Mouse (Mus musculus): ENCODE results near the gene Fto. TPM values are rescaled to one million over a fixed set of nuclear protein-coding genes. Genes with fewer than 3 reads are reported as not detected.

The Fto gene
- polyA plus RNA-seq, 1 experiment from 2014 or later, result 106 TPM

GRCm38 (mm10) chr8:91347595-91347994 lies 34.3 kb downstream of the Fto start:
- Histone ChIP-seq H3K4me3 (no peak overlapping the region), H3K36me3 (no peaks in the 10 kb centered on the region), H3K9me3 (no peaks in the 10 kb centered on the region), H3K4me1 (0 out of 2 replicates have a peak, but pooled peaks cover 4% of the 10 kb centered on the region), H3K27me3 (no peaks in the 10 kb centered on the region), H3K9ac (no peak overlapping the region), H3K4me2 (replicated peaks) (no peak overlapping the region), H3K27ac (no peak overlapping the region)
- 70% methylated on average over 6 of the region's 6 CpGs for WGBS
- ATAC-seq (ENCODE audit: insufficient number of reproducible peaks, insufficient read depth, low FRiP score, low TSS enrichment), result no peak

- H3K9ac ChIP-seq, result no peak overlapping the region
- no peak for ATAC-seq (ENCODE audit: insufficient number of reproducible peaks, insufficient read depth, low FRiP score, low TSS enrichment)
- 92% methylated on average over 7 of the region's 7 CpGs for WGBS
- no peak overlapping the region for H3K4me3 ChIP-seq
- H3K9me3 ChIP-seq, result no peaks in the 10 kb centered on the region
- H3K4me1 ChIP-seq, result peaks cover 11% of the 10 kb centered on the region; the same call in 1 of the 2 replicates
- no peak overlapping the region for H3K27ac ChIP-seq
- H3K27me3 ChIP-seq, result no peaks in the 10 kb centered on the region
- no peaks in the 10 kb centered on the region for H3K36me3 ChIP-seq
- H3K4me2 ChIP-seq (replicated peaks), result no peak overlapping the region
Observed at GRCm38 (mm10) chr8:91349816-91350215, 36.5 kb downstream of the Fto start.

DNA sequence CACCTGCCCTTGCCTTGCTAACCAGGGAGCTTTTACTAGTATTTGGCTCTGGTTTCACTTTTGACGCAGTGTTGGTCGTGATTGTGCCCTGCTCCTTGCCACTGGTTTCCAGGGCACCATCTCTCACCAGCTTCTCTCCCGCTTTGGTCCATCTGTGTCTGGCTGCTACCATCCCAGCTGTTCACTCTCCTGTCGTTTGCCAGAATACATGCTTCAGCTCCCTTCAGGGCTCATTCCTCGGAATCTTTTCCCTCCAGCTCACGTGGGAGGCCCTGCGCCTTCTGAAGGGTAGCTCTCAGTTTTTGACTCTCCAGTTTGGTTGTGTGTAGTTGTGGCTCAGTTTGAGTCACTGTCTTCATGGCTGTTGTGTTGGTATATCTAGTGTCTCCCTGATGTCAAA lies 37.3 kb downstream of the Fto start:
- H3K9me3 ChIP-seq, result no peaks in the 10 kb centered on the region
- H3K4me1 ChIP-seq, result peaks cover 19% of the 10 kb centered on the region; the same call in 1 of the 2 replicates
- H3K4me2 ChIP-seq (replicated peaks), result no peak overlapping the region
- H3K27me3 ChIP-seq, result no peaks in the 10 kb centered on the region
- H3K36me3 ChIP-seq, result no peaks in the 10 kb centered on the region
- WGBS, result 73% methylated on average over 7 of the region's 7 CpGs
- H3K9ac ChIP-seq, result no peak overlapping the region
- no peak overlapping the region for H3K27ac ChIP-seq
- no peak for ATAC-seq (ENCODE audit: insufficient number of reproducible peaks, insufficient read depth, low FRiP score, low TSS enrichment)
- no peak overlapping the region for H3K4me3 ChIP-seq

DNA sequence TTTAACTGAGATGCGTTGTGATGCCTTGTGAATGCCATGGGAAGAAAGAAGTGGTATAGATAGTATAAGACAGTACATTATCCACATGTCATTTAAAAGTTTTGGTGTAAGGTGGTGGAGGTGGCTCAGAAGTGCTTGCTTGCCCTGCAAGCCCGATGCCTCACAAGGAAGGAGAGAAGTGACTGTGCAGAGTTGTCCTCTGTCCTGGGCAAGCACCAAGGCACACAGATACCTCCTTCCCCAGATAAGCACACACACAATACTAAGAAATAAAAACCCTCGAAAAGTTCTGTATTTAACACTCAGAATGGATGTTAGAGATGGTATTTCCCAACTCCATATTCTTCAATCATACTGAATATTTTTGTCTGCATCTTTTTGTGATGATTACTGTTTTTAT lies 39.3 kb downstream of the Fto start:
- Histone ChIP-seq H3K4me1 (peaks cover 19% of the 10 kb centered on the region; the same call in 1 of the 2 replicates), H3K36me3 (no peaks in the 10 kb centered on the region), H3K4me3 (no peak overlapping the region), H3K4me2 (replicated peaks) (no peak overlapping the region), H3K9ac (no peak overlapping the region), H3K27me3 (no peaks in the 10 kb centered on the region), H3K27ac (no peak overlapping the region), H3K9me3 (no peaks in the 10 kb centered on the region)
- WGBS, result 92% methylated on average over 3 of the region's 3 CpGs
- ATAC-seq (ENCODE audit: insufficient number of reproducible peaks, insufficient read depth, low FRiP score, low TSS enrichment), result no peak

GRCm38 (mm10) chr8:91353062-91353461 lies 39.7 kb downstream of the Fto start:
- Histone ChIP-seq H3K4me2 (replicated peaks) (no peak overlapping the region), H3K4me3 (no peak overlapping the region), H3K4me1 (peaks cover 19% of the 10 kb centered on the region; the same call in 1 of the 2 replicates), H3K27me3 (no peaks in the 10 kb centered on the region), H3K36me3 (no peaks in the 10 kb centered on the region), H3K9me3 (no peaks in the 10 kb centered on the region), H3K27ac (no peak overlapping the region), H3K9ac (no peak overlapping the region)
- 84% methylated on average over 5 of the region's 5 CpGs for WGBS
- ATAC-seq (ENCODE audit: insufficient number of reproducible peaks, insufficient read depth, low FRiP score, low TSS enrichment), result no peak

- H3K9ac ChIP-seq, result no peak overlapping the region
- no peak overlapping the region for H3K27ac ChIP-seq
- H3K27me3 ChIP-seq, result no peaks in the 10 kb centered on the region
- H3K4me1 ChIP-seq, result peaks cover 19% of the 10 kb centered on the region; the same call in 1 of the 2 replicates
- no peaks in the 10 kb centered on the region for H3K9me3 ChIP-seq
- ATAC-seq (ENCODE audit: insufficient number of reproducible peaks, insufficient read depth, low FRiP score, low TSS enrichment), result no peak
- WGBS, result 82% methylated on average over 4 of the region's 4 CpGs
- H3K4me2 ChIP-seq (replicated peaks), result no peak overlapping the region
- H3K36me3 ChIP-seq, result no peaks in the 10 kb centered on the region
- no peak overlapping the region for H3K4me3 ChIP-seq
Observed at GRCm38 (mm10) chr8:91353907-91354306, 40.6 kb downstream of the Fto start.

DNA sequence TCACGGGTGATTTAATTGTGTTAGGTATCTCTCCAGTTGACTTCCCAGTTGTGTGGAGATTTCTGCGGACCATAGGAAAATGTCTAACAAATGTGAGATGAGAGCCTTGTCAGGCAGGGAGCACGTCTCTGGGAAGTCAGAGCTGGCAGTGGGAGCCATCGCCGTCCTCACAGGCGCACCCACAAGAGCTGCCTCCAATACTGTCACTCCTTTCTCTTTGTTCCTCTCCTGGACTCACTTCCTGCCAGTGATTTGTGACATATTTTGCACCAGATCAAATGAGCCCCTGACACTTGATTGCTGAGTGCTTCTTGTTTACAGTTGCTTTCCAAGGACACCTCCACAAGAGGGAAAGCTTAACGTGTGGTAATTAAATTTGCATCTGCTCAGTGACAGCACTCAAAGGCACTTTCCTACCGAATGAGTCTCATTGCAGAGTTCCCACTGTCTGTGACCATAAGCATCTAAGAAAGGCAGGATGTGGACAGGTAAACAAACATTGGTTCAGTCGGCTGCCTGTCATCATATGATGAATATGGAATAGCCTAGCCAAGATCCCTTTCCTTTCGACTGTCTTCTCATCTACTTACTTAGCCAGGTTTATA lies 42.1 kb downstream of the Fto start:
- no peak overlapping the region for H3K27ac ChIP-seq
- ATAC-seq (ENCODE audit: insufficient number of reproducible peaks, insufficient read depth, low FRiP score, low TSS enrichment), result no peak

GRCm38 (mm10) chr8:91355956-91356699 lies 42.8 kb downstream of the Fto start:
- Histone ChIP-seq H3K9ac (no peak overlapping the region), H3K36me3 (no peaks in the 10 kb centered on the region), H3K9me3 (no peaks in the 10 kb centered on the region), H3K4me2 (replicated peaks) (no peak overlapping the region), H3K27ac (no peak overlapping the region), H3K4me3 (no peak overlapping the region), H3K4me1 (peaks cover 19% of the 10 kb centered on the region; the same call in 1 of the 2 replicates), H3K27me3 (no peaks in the 10 kb centered on the region)
- WGBS, result 90% methylated on average over 11 of the region's 11 CpGs
- no peak for ATAC-seq (ENCODE audit: insufficient number of reproducible peaks, insufficient read depth, low FRiP score, low TSS enrichment)

More for the DNA sequence above, 42.1 kb downstream of the Fto start:
- no peaks in the 10 kb centered on the region for H3K36me3 ChIP-seq
- H3K4me3 ChIP-seq, result no peak overlapping the region
- no peaks in the 10 kb centered on the region for H3K9me3 ChIP-seq
- no peak overlapping the region for H3K9ac ChIP-seq
- no peaks in the 10 kb centered on the region for H3K27me3 ChIP-seq
- peaks cover 19% of the 10 kb centered on the region; the same call in 1 of the 2 replicates for H3K4me1 ChIP-seq
- no peak overlapping the region for H3K4me2 ChIP-seq (replicated peaks)
- WGBS, result 50% methylated on average over 10 of the region's 10 CpGs

DNA sequence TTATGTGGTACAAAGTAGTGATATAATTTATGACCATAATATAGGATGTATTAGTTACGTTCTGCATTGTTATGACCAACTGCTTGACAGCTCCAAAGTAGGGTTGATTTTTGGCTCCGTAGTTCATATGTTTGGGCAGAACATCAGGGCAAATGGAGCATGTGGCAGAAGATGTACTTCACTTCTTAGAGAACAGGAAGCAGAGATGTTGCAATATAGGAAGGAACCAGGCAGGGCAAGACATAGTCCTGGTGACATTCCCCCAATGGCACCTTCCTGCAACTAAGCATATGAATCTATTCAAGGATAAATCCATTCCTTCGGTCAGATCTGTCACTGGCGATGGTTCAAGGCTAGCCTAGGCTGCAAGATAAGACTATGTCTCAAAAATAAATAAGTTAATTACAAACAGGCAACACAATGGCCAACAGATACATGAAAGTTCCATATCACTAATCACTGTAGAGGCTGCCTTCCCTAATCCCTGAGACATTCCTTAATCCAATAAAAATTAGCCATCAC lies 44.2 kb downstream of the Fto start:
- H3K36me3 ChIP-seq, result no peaks in the 10 kb centered on the region
- no peak overlapping the region for H3K4me3 ChIP-seq
- no peaks in the 10 kb centered on the region for H3K9me3 ChIP-seq
- peaks cover 19% of the 10 kb centered on the region; the same call in 1 of the 2 replicates for H3K4me1 ChIP-seq
- H3K27ac ChIP-seq, result no peak overlapping the region
- H3K9ac ChIP-seq, result no peak overlapping the region
- ATAC-seq (ENCODE audit: insufficient number of reproducible peaks, insufficient read depth, low FRiP score, low TSS enrichment), result no peak
- no peaks in the 10 kb centered on the region for H3K27me3 ChIP-seq
- WGBS, result 89% methylated on average over 4 of the region's 4 CpGs
- no peak overlapping the region for H3K4me2 ChIP-seq (replicated peaks)

GRCm38 (mm10) chr8:91358016-91358415 lies 44.7 kb downstream of the Fto start:
- H3K4me1 ChIP-seq, result peaks cover 19% of the 10 kb centered on the region; the same call in 1 of the 2 replicates
- H3K9ac ChIP-seq, result no peak overlapping the region
- ATAC-seq (ENCODE audit: insufficient number of reproducible peaks, insufficient read depth, low FRiP score, low TSS enrichment), result no peak
- no peak overlapping the region for H3K4me3 ChIP-seq
- H3K4me2 ChIP-seq (replicated peaks), result no peak overlapping the region
- no peak overlapping the region for H3K27ac ChIP-seq
- H3K27me3 ChIP-seq, result no peaks in the 10 kb centered on the region
- H3K9me3 ChIP-seq, result no peaks in the 10 kb centered on the region
- H3K36me3 ChIP-seq, result no peaks in the 10 kb centered on the region
- WGBS, result 79% methylated on average over 5 of the region's 5 CpGs

- no peak overlapping the region for H3K4me3 ChIP-seq
- no peak overlapping the region for H3K4me2 ChIP-seq (replicated peaks)
- peaks cover 15% of the 10 kb centered on the region for H3K4me1 ChIP-seq
- H3K9ac ChIP-seq, result no peak overlapping the region
- H3K9me3 ChIP-seq, result no peaks in the 10 kb centered on the region
- 70% methylated on average over 9 of the region's 9 CpGs for WGBS
- no peaks in the 10 kb centered on the region for H3K27me3 ChIP-seq
- no peaks in the 10 kb centered on the region for H3K36me3 ChIP-seq
- ATAC-seq (ENCODE audit: insufficient number of reproducible peaks, insufficient read depth, low FRiP score, low TSS enrichment), result no peak
- H3K27ac ChIP-seq, result no peak overlapping the region
Observed at GRCm38 (mm10) chr8:91359511-91359910, 46.2 kb downstream of the Fto start.
